Mouse (Mus musculus): ENCODE measurements at regions not wholly inside any gene's neighbourhood (a gene's known extent, or its start where the extent isn't known, plus 50 kb on each side); places are given as distances from the start of the nearest gene placed in this dataset.

DNA sequence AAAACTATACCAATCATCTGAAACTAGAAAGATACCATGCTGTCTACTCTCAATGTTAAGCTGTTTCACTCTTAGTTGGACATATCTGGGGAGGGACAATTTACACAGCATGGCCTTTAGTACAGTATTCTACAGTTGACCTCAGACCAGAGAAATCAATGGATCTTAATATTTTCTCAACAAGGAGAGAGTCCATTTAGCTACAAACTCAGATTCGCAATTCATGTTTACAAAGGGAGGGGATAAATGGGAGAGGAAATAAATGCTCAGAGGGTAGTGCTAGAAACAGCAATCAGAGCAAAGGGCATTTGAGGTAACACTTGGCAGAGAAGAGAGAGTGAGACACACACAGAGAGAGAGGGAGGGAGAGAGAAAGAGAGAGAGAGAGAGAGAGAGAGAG lies 385.1 kb upstream of the Nr3c2 start:
- DNase-seq, result no peak
- intact Hi-C loops (cut with DNase I; ENCODE audit: low total_unique reads), result no loop called here

DNA sequence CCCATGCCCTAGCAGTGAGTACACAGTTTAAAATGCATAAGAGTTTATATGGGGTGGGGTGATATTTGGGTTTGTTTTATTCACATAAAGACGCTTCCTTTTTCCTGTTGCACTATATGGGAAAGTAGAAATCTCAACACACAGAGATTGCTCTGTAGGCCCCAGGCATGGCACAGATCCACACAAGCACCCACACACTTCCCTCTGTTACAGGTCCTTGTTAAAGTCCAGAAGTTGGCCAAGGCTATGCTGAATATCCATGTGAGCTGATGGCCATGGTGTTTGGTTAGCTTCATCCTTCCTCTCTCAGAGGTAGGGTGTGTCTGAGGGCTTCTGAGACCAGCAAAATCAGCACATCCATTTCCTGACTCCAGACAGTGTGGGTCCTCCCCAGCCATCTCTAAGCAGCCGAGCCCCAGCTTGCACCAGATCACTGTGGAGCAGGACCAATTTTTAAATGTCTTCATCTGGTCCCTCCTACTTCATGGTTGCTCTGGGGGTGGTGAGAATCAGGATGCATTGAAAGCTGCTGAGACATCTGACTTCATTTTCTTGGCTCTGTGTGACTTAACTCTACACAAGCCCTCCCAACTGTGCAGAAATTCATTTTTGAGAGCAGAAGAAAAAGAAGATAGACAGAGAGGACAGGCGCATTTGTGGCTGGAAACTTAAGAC lies 360.3 kb upstream of the Nr3c2 start:
- intact Hi-C loops (cut with DNase I; ENCODE audit: low total_unique reads), result no loop called here
- no peak for DNase-seq

GRCm38 (mm10) chr8:76539638-76540037 lies 359.6 kb upstream of the Nr3c2 start:
- DNase-seq, result no peak
- intact Hi-C loops (cut with DNase I; ENCODE audit: low total_unique reads), result no loop called here

- peak; percentile 7 for DNase-seq
- intact Hi-C loops (cut with DNase I; ENCODE audit: low total_unique reads), result no loop called here
Observed at GRCm38 (mm10) chr8:76540611-76541010, 358.6 kb upstream of the Nr3c2 start.

DNA sequence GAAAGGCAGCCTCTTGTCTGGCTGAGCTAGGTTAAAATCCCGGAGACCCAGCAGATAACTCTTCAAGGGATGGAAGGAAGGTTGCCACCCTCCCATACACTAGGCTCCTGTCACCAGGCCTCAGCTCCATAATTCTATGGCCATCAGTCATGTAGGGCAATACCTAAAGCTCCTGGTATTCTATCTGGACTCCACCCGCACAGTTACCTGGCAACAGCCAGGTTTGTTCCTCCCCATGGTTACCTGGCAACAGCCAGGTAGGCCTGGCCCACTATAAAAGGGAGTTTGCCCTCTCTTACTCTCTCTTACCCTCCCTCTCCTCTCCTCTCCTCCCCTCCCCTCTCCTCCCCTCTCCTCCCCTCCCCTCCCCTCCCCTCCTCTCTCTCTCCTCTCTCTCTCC lies 347.6 kb upstream of the Nr3c2 start:
- DNase-seq, result no peak
- intact Hi-C loops (cut with DNase I; ENCODE audit: low total_unique reads), result no loop called here

GRCm38 (mm10) chr8:76601566-76601965 lies 297.7 kb upstream of the Nr3c2 start:
- intact Hi-C loops (cut with DNase I; ENCODE audit: low total_unique reads), result no loop called here
- DNase-seq, result no peak

DNA sequence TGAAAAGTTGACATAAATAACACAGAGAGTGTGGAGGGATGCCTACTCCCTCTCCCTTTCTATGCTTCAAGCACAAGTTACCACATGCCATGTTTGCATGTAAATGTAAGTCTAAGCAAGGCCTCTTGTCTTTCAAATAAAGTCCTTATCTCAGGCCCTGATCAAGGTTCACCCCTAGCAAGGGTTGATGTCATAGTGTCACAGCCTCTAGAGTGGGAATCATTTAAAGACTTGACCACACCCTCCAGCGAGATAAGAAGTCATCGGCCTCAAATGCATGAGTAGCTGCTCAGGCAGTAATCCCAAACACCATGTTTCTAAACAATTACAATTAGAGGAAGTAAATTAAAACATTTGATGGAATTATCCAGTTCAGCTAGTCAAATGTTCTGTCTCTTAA lies 280.5 kb upstream of the Nr3c2 start:
- DNase-seq, result no peak
- intact Hi-C loops (cut with DNase I; ENCODE audit: low total_unique reads), result no loop called here

DNA sequence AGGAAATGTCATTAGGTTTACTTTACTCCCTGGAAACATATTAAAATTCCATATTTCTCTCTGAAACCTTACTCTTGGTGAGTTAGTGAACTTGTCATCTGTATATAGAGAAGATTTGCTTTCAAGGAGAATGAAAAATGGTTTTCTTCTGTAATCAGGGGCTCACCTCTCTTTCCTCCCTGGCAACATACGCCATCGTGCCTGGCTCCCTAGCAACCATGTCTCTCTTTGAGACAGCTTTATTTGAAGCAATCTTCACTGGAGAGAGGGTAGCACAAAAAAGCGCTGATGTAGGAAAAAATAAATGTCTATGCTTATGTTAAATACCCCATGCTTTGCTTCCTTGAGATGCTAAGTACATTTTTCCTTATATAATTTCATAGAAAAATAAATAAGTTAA lies 278.4 kb upstream of the Nr3c2 start:
- intact Hi-C loops (cut with DNase I; ENCODE audit: low total_unique reads), result no loop called here
- no peak for DNase-seq

GRCm38 (mm10) chr8:76633086-76633485 lies 266.2 kb upstream of the Nr3c2 start:
- no peak for DNase-seq

More at GRCm38 (mm10) chr8:76633086-76633485, 266.2 kb upstream of the Nr3c2 start:
- intact Hi-C loops (cut with DNase I; ENCODE audit: low total_unique reads), result no loop called here

Data from gastrocnemius, postnatal 14 days (tissue).